Mouse (Mus musculus): ENCODE data around the gene Apoa1. TPM values are rescaled to one million over a fixed set of nuclear protein-coding genes. Genes with fewer than 3 reads are reported as not detected.

The Apoa1 gene
- total RNA-seq (2021), result 10 to 100 TPM in 1 of 2 experiments, 1 to 10 TPM in 1; 4.0 to 31.8 TPM
- long read RNA-seq, experiment 1, partial matches to known transcripts, result 0 of 1 reads
- long read RNA-seq, experiment 1, other reads (novel, unspliced or antisense), result 0 of 1 reads
- long read RNA-seq, experiment 2, result 0 reads

DNA sequence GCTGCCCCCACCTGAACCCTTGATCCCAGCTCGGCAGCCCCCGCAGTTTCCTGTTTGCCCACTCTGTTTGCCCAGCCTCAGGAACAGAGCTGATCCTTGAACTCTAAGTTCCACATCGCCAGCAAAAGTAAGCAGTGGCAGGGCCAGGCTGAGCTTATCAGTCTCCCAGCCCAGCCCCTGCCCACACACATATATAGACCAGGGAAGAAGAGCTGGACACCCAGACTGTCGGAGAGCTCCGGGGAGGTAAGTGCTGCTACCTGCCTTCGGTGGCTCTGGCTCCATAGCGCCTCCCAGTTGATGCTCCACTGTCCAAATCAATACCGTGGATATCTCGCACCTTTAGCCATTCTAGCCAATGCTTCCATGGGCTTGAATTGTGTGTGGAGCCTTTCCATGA, at the start of gene Apoa1:
Gene Apoa1, plus strand, starts transcription at position 90 of the 400 bp plus-strand sequence.
- DNase-seq (ENCODE audit: low spot score in 2 of 2), result no peak

DNA sequence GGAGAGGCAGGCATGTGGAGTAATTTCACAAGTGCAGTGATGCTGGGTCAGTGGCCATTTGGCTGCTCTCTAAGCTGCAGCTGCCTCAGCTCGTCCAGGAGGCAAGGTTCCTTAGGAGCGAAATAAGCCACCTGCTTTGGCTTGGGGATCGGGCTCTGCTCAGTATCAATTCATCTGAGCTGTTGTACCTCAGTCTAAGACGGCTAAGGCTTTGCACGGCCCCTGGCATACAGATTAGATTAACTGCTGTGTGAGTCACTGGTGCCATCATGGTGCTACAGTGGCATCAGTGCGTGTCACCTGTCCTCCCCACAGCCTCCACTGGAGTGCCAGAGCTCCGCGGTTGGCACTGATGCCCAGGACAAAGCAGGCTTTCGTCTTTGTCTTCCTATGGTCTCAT, 49.8 kb upstream of the Apoa1 start:
- no peak for DNase-seq (ENCODE audit: low spot score in 2 of 2)

- no peak for DNase-seq (ENCODE audit: low spot score in 2 of 2)
Measured at GRCm38 (mm10) chr9:46181297-46181696, 47.1 kb upstream of the Apoa1 start.

- no peak for DNase-seq (ENCODE audit: low spot score in 2 of 2)
Measured at GRCm38 (mm10) chr9:46184542-46184941, 43.8 kb upstream of the Apoa1 start.

GRCm38 (mm10) chr9:46185191-46185590, 43.2 kb upstream of the Apoa1 start:
- DNase-seq (ENCODE audit: low spot score in 2 of 2), result no peak

- no peak for DNase-seq (ENCODE audit: low spot score in 2 of 2)
Measured at GRCm38 (mm10) chr9:46186387-46186786, 42.0 kb upstream of the Apoa1 start.

DNA sequence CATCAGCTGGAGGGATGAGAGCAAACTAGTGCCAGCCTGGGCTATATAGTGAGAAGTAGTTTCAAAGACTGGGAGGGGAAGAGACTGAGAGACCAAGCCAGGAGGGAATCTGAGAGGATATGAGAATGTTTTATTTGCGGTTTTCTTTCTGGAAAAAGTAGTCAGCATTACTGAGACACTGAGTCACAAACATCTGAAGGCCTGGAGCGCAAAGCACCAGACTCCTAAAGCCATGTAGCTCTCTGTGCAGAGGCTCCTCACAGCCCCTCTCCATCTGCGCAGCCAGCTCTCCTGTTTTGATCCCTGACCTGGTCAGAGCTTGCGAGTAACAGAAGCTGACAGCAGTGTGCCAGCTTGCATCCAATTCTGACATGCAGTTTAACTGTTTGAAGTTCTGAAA, 40.0 kb upstream of the Apoa1 start:
- DNase-seq (ENCODE audit: low spot score in 2 of 2), result no peak

- DNase-seq (ENCODE audit: low spot score in 2 of 2), result no peak
Measured at GRCm38 (mm10) chr9:46188956-46189355, 39.4 kb upstream of the Apoa1 start.

DNA sequence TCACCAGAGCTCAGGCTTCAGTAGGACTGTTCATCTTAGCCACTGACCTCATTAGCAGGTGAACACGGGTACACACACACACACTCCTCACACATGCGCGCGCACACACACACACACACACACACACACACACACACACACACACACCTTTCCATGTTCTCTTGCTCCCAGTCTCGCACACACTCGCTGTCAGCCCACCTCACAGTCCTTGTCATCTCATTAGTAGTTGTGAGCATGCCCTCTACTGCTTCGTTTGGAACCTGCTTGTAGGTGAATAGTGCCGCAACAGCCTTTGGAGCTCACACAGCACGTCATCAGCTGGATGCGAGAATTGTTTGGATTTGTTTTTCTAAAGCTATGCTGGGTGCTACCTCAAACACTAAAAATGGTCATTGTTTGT, 39.0 kb upstream of the Apoa1 start:
- DNase-seq (ENCODE audit: low spot score in 2 of 2), result no peak

DNA sequence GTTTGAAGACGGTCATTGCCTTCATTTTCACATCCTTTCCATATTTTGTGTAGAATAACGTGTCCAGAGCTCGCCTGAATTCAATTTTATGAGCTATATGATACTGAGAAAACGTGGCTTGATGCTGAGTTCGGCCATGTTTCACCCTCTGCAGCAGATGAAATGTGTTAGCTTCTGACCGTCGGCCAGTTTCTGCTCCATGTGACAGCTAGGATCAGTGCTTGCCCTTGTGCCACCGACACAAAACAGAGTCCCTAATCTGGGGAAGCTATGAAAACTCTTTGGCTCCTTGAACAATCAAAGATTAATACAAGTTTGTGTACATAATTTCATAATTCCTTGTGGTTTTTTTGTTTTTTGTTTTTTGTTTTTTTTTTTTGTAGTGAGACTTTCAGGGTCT, 37.1 kb upstream of the Apoa1 start:
- no peak for DNase-seq (ENCODE audit: low spot score in 2 of 2)

DNA sequence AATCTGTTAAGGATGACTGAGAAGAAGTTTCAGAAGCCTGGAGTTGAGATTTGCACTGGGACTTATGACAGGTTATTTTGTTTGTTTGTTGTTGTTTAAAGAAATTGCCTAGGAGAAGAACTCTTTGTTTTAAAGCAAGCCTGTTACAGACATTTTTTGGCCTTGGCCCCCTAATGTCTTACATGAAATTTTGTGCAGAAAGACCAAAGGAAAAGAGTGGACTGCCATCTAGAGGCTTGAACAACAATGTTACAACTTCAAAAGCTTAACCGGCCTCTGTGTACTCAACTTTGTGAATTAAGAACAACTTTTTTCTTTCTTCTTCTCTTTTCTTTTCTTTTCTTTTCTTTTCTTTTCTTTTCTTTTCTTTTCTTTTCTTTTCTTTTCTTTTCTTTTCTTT, 36.7 kb upstream of the Apoa1 start:
- no peak for DNase-seq (ENCODE audit: low spot score in 2 of 2)

DNA sequence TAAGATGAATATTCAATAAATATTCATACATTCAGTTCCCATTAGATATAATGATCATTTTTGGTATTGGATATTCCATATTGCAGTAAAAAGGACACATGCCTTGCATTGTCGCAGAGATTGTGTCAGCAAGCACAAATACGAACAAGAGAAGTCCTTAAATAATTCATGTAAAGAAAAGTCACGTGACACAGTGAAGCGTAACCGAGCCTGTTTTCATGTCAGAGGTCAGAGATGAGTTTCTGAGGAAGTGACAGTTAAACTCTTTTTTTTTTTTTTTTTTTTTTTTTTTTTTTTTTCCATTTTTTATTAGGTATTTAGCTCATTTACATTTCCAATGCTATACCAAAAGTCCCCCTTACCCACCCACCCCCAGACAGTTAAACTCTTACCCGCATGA, 35.7 kb upstream of the Apoa1 start:
- DNase-seq (ENCODE audit: low spot score in 2 of 2), result no peak

GRCm38 (mm10) chr9:46194809-46195208, 33.6 kb upstream of the Apoa1 start:
- DNase-seq (ENCODE audit: low spot score in 2 of 2), result no peak

DNA sequence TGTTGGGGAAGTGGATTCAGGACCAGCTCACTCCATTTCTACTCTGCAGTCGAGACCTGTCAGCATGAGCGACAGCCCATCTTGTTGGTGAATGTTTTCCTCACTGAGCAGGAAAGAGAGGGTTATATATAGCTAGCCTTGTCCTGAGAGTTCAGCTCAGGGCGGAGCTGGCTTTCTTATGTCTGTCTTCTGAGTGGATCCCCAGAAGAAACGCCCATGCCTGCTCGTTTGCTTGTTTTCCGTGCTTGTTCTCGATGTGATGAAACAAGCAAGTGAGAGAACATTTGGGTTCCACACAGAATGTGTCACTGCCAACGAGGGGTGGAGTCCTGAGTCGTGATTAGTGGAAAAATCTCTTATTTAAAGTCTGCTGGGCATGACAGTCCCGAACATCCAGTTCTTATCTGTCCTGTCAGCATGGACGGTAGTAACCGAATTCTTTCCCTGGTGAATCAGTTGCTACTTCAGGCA, 31.6 kb upstream of the Apoa1 start:
- DNase-seq (ENCODE audit: low spot score in 2 of 2), result no peak

DNA sequence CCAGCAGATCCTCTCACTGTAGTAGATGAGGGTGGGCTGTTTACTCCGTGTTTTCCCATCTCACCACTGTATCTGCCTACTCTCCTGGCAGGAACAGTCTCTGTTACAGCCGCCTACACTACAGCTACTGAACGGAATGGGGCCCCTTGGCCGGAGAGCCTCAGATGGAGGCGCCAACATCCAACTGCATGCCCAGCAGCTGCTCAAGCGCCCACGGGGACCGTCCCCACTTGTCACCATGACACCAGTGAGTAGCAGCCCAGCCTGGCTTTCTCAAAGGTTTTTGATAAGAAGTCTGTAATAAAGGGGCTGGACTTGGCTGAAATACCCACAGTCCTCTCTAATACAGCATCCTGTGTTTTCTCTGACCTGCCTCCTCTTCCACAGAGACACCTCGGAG, 29.9 kb upstream of the Apoa1 start:
- DNase-seq (ENCODE audit: low spot score in 2 of 2), result no peak

DNA sequence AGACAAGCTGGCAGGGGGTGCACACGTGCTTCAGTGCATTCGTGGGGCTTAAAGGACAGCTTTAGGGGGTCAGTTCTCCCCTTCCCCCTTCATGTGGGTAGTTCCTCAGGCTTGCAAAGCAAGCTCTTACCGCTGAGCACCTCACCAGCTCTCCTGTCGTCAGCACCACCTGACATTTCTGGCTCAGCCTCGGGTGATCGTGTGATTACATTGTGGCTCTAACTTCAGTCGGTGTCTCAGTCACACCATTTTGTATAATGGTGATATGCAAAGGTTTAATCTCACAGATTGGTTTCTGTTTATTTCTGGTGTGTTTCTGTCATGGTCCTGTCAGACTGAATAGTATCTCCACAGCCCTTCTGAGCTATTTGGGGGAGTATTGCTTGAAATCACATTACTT, 29.4 kb upstream of the Apoa1 start:
- DNase-seq (ENCODE audit: low spot score in 2 of 2), result no peak

GRCm38 (mm10) chr9:46199609-46200008, 28.8 kb upstream of the Apoa1 start:
- no peak for DNase-seq (ENCODE audit: low spot score in 2 of 2)

DNA sequence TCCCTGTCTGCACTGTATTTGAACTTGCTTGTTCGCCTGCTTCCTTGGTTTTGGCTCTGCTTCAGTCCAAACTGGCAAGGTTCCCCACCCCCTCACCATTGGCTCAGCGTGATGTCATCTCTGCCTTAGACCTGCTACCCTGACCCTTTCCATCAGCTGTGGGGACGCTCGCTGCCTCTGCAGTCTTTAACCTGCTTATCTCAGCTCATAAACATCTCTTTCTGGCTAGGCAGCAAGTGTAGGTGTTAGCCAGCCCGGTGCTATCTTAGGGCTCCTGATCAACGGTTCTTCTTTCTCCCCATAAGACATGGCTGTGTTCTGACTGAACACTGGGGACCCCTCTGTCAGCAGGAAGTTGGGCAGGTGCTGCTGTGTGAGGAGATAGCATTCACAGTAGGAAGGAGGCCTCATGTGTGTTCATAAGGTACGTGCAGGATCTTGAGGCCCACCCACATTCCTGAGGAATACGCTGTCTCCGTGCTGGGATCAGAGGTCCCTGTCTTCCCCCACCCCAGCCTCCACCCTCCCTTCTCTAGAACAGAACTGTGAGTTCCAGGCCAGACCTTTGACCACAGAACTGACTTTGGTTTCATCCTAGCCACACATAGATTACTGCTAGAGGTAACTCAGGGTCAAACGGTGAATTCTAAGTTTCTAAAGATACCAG, 21.4 kb upstream of the Apoa1 start:
- DNase-seq (ENCODE audit: low spot score in 2 of 2), result no peak

GRCm38 (mm10) chr9:46207501-46207869, 20.9 kb upstream of the Apoa1 start:
- DNase-seq (ENCODE audit: low spot score in 2 of 2), result no peak

GRCm38 (mm10) chr9:46208401-46208974, 19.9 kb upstream of the Apoa1 start:
- DNase-seq (ENCODE audit: low spot score in 2 of 2), result no peak

GRCm38 (mm10) chr9:46210473-46210872, 17.9 kb upstream of the Apoa1 start:
- no peak for DNase-seq (ENCODE audit: low spot score in 2 of 2)

GRCm38 (mm10) chr9:46214276-46214675, 14.1 kb upstream of the Apoa1 start:
- no peak for DNase-seq (ENCODE audit: low spot score in 2 of 2)

GRCm38 (mm10) chr9:46214946-46215337, 13.4 kb upstream of the Apoa1 start:
- no peak for DNase-seq (ENCODE audit: low spot score in 2 of 2)

Data from gastrocnemius, postnatal 4 days (tissue).